Mouse (Mus musculus) brain, embryonic 18.5 days (tissue): ENCODE data around the gene Ankrd2.
"Not testable (repeated sequence)": the region's sequence is repeated elsewhere in the genome, so short reads cannot be mapped to it uniquely, and the experiment has no call there.

ENCODE experiments used
- DNase-seq: peaks from one replicate; pipeline ENCODE4 v3.0.0-alpha.2; 2012; ENCODE audit warnings: low read depth, low spot score

Ankrd2 gene

DNA sequence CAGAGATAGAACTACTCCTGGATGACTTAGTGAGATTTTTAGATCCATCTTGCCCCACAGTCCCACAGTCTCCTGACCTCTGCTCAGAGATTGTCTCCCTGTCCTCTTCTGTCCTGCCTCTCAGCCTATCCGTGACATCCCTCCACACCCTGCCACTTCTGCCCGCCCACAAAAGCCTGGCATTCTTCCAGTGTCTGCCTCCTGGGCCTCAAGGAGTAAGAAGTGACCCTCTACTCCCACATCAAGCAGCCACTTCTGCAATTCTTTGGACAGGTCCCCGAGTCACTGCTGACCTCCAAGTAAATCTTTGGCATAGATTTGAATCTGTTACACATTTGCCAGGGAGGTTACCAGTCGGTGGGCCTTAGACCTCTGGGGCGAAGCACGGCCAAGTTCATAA, 18.5 kb downstream of the Ankrd2 start:
- DNase-seq, result no peak

DNA sequence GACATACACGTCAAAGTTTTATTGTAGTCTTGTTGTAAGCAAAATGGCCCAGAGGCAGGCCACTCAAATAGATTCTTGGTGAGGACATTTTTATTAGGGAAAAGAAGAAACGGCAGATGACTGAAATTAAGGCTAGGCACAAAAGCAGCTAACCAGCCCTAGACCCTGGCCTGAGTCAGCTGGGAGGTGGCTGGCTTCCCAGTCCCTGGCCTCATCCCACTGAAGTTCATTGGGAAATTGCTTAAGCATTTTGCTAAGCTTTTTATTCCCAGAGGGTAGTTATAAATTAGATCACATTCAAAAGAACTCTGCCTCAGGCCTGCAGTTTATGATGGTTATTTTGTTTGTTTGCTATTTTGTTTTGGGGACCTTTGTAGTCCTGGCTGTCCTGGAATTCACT, 20.1 kb downstream of the Ankrd2 start:
- DNase-seq, result no peak

- no peak for DNase-seq
Measured at GRCm38 (mm10) chr19:42056719-42057409, 21.1 kb downstream of the Ankrd2 start.

DNA sequence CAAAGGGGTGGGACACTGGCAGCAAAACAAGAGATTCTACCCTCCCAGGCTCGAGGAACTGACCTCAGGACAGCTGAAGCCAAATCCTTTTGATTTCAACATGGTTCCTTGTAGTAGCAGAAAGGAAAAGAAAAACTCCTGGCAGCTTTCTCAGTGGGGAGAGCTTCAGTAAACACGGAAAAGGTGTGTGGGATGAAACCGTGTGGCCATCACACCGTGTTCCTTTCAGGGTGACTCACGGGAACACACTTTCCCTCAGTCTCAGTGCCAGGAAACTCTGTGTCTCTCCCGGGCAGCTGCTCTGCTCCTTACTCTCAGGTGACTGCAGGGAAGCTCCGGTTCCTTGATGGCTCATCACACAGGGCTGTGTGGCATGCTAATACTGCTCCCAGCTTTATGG, 22.6 kb downstream of the Ankrd2 start:
- DNase-seq, result no peak

DNA sequence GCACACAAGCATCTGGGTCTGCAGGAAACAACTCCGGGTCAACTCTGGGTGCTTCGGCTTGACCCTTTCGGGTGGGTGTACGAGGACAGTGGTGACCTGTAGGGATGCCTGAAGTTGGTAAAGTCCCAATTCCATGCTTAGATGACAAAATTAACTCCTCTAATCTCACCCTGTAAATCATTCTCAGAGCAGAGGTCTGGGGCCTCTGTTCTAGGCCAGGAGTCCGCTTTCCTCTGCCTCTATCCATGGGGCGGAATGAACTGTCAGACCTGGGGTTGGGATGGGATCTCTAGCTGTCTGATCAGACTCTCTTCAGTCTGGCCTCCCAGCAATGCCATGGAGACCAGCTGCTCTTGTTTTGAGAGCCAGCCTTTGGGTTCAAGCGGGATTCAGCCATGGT, 25.6 kb downstream of the Ankrd2 start:
- no peak for DNase-seq

DNA sequence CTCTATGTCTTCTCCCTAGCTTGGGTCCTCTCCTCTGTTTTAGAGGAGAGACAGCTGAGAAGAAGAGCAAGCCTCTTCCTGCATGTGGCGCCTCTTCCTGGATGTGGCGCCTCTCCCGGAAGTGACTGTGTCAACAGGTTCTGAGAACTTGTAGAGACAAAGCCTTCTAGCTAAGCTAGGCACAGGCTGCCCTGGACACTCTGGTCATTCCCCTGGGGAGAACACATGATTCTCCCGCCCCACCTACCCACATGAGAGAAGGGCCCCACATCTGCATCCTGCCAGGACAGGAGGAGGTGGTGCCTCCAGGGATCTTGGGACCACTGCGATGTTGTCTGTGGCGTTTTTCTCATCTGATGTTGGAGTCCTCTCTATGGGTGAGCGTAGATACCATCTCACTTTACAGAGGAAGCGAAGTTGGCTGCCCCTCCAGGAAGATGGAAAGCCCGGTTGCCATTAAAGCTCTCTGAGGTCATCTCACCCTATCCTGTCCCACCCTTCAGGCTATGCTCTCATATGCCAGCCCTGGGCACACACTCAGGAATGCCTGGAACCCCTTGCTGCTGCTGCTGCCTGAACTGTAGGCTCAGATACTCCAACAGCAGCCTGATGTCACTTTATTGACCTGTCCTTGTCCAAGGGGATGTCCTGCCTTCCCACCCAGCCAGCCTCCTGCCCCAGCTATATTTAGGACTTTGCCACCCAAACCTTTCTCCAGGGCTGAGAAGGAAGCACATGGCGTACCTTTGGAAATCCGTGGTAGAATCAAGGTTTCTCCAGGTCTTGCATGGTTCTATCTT, 32.8 kb downstream of the Ankrd2 start:
- no peak for DNase-seq

- no peak for DNase-seq
Measured at GRCm38 (mm10) chr19:42069241-42069525, 33.4 kb downstream of the Ankrd2 start.

- DNase-seq, result no peak
Measured at GRCm38 (mm10) chr19:42071221-42071620, 35.4 kb downstream of the Ankrd2 start.

DNA sequence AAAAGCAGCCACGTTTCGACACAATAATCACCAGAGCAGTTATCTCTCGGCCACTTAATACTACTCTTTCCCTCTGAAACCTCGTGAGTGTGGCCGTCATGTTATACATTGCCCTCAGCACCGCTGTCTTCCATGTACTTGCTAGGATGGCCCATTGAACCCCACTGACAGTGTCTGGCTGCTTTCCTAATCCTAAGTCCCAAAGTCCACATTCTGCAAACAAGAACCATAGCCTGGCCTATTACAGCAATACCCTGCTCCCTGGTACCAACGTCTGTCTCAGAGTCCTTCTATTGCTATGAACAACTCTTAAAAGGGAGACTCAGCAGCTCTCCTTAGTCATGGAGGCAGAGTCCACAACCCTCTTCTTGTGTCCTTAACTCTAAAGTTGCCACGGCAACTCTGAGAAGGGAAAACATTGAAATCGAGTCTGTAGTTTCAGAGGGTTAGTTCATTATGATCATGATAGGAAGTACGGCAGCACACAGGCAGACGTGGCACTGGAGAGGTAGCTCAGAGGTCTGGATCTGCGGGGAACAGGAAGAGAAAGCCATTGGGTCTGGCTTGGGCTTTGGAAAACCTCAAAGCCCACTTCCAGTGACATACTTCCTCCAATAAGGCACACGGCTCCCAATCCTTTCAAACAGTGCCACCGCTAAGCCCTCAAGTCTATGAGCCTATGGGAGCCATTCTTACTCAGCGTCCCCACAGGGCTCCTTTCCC, 36.2 kb downstream of the Ankrd2 start:
- DNase-seq, result no peak

GRCm38 (mm10) chr19:42072802-42073201, 37.0 kb downstream of the Ankrd2 start:
- DNase-seq, result no peak

- no peak for DNase-seq
Measured at GRCm38 (mm10) chr19:42075051-42075450, 39.3 kb downstream of the Ankrd2 start.

- no peak for DNase-seq
Measured at GRCm38 (mm10) chr19:42075992-42076391, 40.2 kb downstream of the Ankrd2 start.

DNA sequence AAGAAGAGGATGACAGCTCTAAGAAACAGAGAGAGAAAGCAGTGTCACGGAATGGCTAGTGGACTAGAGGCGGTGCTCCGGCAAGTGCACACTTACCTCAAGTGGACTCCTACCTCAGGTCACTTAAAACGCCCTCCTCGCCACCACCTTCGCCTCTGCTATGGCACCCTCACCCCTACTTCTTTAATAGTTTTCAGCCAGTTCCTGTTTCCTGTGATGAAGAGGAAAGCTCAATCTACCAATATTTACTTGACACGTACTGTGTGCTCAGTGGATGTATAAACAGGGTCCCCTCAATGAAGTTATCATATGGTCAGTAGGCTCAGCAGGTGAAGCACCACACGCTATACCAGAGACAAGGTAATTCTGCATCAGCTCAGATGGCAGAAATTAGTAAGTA, 42.8 kb downstream of the Ankrd2 start:
- no peak for DNase-seq

- DNase-seq, result no peak
Measured at GRCm38 (mm10) chr19:42079006-42079405, 43.2 kb downstream of the Ankrd2 start.

- no peak for DNase-seq
Measured at GRCm38 (mm10) chr19:42079950-42080349, 44.1 kb downstream of the Ankrd2 start.

GRCm38 (mm10) chr19:42080469-42080868, 44.7 kb downstream of the Ankrd2 start:
- DNase-seq, result no peak

GRCm38 (mm10) chr19:42081613-42082012, 45.8 kb downstream of the Ankrd2 start:
- not testable (repeated sequence) for DNase-seq

- DNase-seq, result no peak
Measured at GRCm38 (mm10) chr19:42085690-42086089, 49.9 kb downstream of the Ankrd2 start.

- DNase-seq, result peak; percentile 86
Measured at GRCm38 (mm10) chr19:42086166-42086565, 50.4 kb downstream of the Ankrd2 start, which contains the start of gene Morn4. TSS of gene Morn4 (minus strand) at chr19:42086357.

DNA sequence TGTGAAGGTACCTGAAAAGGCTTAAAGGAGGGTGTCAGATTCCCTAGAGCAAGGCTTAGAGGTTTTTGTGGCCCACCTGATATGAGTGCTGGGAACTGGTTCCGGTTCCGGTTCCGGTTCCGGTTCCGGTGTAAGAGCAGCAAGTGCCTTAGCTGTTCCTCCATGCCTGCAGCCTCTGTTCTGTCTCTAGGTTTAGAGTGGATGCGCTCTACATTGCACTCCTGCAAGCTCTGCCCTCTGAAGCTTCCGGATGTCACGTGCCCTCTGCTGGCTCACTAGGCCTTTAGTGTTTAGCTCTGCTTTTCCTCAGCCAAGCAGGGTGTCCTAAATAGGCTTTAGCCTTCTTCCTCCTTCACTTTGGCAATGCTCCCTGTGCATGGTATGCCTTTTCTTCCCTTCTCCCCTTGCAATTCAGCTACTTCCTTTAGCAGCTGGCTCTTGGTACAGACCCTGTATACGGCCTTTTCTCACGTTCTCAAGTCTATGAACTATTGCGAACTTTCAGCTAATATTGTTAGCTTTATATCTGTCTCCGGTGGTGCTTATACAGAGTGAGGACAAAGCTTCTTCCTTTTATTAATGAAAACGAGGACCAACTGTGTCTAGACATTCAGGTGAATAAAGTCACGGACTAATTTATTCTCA, 53.4 kb downstream of the Ankrd2 start:
- no peak for DNase-seq

- DNase-seq, result peak; percentile 99
Measured at GRCm38 (mm10) chr19:42089748-42090595, 54.2 kb downstream of the Ankrd2 start, which contains the start of gene Pi4k2a. TSS of gene Pi4k2a (plus strand) at chr19:42090470.
